Mouse (Mus musculus) spleen, adult 2 months (tissue): ENCODE results near the gene Traf7. TPM values are rescaled to one million over a fixed set of nuclear protein-coding genes. Genes with fewer than 3 reads are reported as not detected.

Experiments
- DNase-seq, 2 experiments: peaks; one replicate each; pipeline versions ENCODE4 v3.0.0 to v3.0.0-alpha.2; 2012 to 2021; ENCODE audit warnings: low spot score in 2 of 2, low read depth in 1 of 2
- H3K27ac ChIP-seq: fragments of 200-500 bp; 2 replicates; pipeline ENCODE4 v1.5.1; 2012; ENCODE audit warnings: low read length, inconsistent platforms; ENCODE audit not compliant: insufficient read depth
- H3K27me3 ChIP-seq: fragments of 200-500 bp; 2 replicates; pipeline ENCODE4 v1.6.1; 2012; ENCODE audit warnings: mild to moderate bottlenecking, moderate library complexity, low read length, inconsistent platforms; ENCODE audit not compliant: control insufficient read depth, insufficient read depth
- H3K36me3 ChIP-seq: fragments of 200-500 bp; 2 replicates; pipeline ENCODE4 v1.6.1; 2012; ENCODE audit warnings: mild to moderate bottlenecking, low read length, inconsistent platforms; ENCODE audit not compliant: control insufficient read depth, insufficient read depth
- H3K4me1 ChIP-seq: fragments of 200-500 bp; 2 replicates; pipeline ENCODE4 v1.6.1; 2011; ENCODE audit warnings: inconsistent platforms; ENCODE audit not compliant: control insufficient read depth, insufficient read depth, insufficient read length
- H3K4me3 ChIP-seq: fragments of 200-500 bp; 2 replicates; pipeline ENCODE4 v1.5.1; 2011; ENCODE audit warnings: mild to moderate bottlenecking, inconsistent platforms; ENCODE audit not compliant: insufficient read depth, insufficient read length; ENCODE audit errors: extremely low read depth
- CTCF ChIP-seq: fragments of 200-500 bp; IDR thresholded peaks from 2 replicates; pipeline ENCODE4 v1.5.1; 2011; ENCODE audit warnings: mild to moderate bottlenecking, inconsistent platforms; ENCODE audit not compliant: insufficient read depth, insufficient read length, insufficient replicate concordance; ENCODE audit errors: extremely low read depth
- POLR2A ChIP-seq: fragments of 200-500 bp; IDR thresholded peaks from 2 replicates; pipeline ENCODE4 v1.6.1; 2011; ENCODE audit warnings: low read depth, low read length, inconsistent platforms
- WGBS: fragments of 180-500 bp; shearing (Covaris S2); methylation state at CpG from one replicate; pipeline ENCODE4 v1.1.7; 2018; 5-methylcytosine and 5-hydroxymethylcytosine counted together
- polyA plus RNA-seq: library from polyadenylated mRNA; depleted of rRNA; stranded (reverse); fragments of >200 nt; gene quantifications from 2 replicates; pipeline ENCODE4 v1.2.3, GENCODE M21; 2012

The Traf7 gene
- polyA plus RNA-seq, 1 experiment = 182 TPM

DNA sequence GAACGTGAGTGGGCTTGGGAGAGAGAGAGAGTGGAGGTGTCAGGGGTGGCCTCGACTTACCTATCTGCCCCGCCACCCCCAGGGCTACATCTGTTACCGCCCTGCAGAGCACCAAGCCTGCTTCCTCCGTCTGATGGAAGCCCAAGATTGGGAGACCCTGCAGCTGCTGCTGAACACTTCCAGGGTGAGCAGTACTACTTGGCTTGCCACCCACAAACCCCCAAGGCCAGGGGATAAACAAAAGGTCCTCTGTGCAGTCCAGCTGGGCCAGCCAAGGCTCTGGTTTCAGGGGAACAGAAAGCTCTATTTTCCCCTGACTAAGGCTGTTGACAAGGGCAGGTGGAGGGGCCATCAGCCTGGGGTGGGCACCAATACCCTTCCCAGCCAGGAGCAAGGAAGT lies 53.2 kb downstream of the Traf7 start:
- TF ChIP-seq CTCF (no peak), POLR2A (no peak)
- Histone ChIP-seq H3K27ac (no peak overlapping the region), H3K27me3 (no peaks in the 10 kb centered on the region), H3K4me3 (no peak overlapping the region), H3K4me1 (peaks cover 15% of the 10 kb centered on the region), H3K36me3 (peaks cover 14% of the 10 kb centered on the region)
- DNase-seq = no peak
- 90% methylated on average over 5 of the region's 5 CpGs for WGBS

DNA sequence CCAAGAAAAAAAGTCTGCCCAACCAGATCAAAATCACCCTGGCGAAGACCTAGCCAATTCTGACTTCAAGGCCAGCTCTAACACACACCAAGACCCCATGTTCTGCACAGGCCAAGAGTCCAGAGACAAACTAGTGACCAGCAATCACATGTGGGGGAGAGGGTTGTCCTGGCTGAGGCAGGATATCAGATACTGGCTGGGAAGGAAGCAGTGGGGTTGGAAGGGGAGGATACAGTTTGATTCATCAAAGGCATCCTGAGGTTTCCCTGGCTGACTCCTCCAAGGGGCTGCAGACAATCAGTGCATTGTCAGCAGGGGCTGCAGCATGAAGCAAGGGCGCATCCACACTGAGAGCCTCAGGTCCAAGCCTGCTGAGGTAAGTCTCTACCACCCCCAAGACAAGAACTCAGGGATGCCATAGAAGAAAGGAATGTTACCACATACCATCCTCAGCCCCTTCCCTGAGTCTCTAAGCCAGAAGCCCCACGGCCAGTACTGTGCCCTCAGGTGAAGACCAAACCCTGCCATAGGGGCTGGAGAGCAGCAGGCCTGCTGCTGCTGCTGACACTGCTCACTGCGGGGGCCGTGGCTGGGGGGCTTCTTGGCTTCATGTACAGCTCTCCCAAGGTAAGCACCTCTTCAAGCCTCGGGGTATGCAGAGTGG lies 54.0 kb downstream of the Traf7 start, which contains the start of gene Bricd5:
Bricd5 (plus strand) TSS at position 273 of the 664 bp plus-strand sequence.
- Histone ChIP-seq H3K27ac (no peak within 1 kb of the TSS), H3K36me3 (peaks cover 14% of the 10 kb centered on the region), H3K4me3 (no peak within 1 kb of the TSS), H3K4me1 (peaks cover 15% of the 10 kb centered on the region), H3K27me3 (no peaks in the 10 kb centered on the region)
- no peak for TF ChIP-seq POLR2A
- TF ChIP-seq CTCF = no peak
- no peak for DNase-seq
- 94% methylated on average over 6 of the region's 6 CpGs for WGBS

DNA sequence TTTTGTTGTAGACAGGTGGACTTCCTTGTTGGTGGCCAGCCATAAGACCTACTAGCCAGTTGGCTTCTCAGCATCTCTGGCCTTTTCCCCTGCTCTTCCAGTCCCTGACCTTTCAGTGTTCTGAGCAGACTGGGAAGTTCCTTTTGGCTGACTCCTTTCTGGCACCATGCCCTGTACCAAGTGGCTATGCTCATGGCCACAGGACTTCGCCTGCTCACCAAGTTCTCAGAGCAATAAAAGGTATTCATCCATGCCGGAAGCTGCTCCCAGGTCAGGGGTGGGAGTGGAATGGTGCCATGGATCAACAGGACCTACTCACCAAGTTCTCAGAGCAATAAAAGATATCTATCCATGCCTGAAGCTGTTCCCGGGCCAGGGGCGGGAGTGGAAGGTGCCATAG lies 55.2 kb downstream of the Traf7 start:
- H3K4me1 ChIP-seq = peaks cover 12% of the 10 kb centered on the region
- no peak for TF ChIP-seq POLR2A
- no peak for TF ChIP-seq CTCF
- 87% methylated on average over 4 of the region's 4 CpGs for WGBS
- H3K27ac ChIP-seq = no peak overlapping the region
- DNase-seq = no peak
- H3K4me3 ChIP-seq = no peak overlapping the region
- H3K27me3 ChIP-seq = no peaks in the 10 kb centered on the region
- H3K36me3 ChIP-seq = peaks cover 14% of the 10 kb centered on the region

DNA sequence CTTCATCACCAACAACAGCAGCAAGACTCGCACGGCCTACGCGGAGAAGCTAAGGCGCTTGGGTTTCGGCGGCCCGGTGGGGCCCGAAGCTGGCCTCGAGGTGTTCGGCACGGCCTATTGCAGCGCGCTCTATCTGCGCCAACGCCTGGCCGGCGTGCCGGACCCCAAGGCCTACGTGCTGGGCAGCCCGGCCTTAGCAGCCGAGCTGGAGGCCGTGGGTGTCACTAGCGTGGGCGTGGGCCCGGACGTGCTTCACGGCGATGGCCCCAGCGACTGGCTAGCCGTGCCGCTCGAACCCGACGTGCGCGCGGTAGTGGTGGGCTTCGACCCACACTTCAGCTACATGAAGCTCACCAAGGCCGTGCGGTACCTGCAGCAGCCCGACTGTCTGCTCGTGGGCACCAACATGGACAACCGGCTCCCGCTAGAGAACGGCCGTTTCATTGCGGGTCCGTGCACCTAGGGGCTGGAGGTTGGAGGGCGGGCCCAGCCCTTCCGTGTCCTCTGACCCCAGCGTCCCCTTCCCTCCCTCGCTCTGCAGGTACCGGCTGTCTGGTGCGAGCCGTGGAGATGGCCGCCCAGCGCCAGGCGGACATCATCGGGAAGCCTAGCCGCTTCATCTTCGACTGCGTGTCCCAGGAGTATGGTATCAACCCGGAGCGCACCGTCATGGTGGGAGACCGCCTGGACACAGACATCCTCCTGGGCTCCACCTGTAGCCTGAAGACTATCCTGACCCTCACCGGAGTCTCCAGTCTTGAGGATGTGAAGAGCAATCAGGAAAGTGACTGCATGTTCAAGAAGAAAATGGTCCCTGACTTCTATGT lies 56.8 kb downstream of the Traf7 start:
- TF ChIP-seq CTCF = no peak
- no peak for TF ChIP-seq POLR2A
- no peaks in the 10 kb centered on the region for H3K27me3 ChIP-seq
- peak overlapping the region; percentile 90 for H3K4me3 ChIP-seq
- H3K36me3 ChIP-seq = peaks cover 9% of the 10 kb centered on the region
- 2% methylated on average over 68 of the region's 68 CpGs for WGBS
- peaks cover 12% of the 10 kb centered on the region for H3K4me1 ChIP-seq
- no peak for DNase-seq
- peak overlapping the region; percentile 66 for H3K27ac ChIP-seq

DNA sequence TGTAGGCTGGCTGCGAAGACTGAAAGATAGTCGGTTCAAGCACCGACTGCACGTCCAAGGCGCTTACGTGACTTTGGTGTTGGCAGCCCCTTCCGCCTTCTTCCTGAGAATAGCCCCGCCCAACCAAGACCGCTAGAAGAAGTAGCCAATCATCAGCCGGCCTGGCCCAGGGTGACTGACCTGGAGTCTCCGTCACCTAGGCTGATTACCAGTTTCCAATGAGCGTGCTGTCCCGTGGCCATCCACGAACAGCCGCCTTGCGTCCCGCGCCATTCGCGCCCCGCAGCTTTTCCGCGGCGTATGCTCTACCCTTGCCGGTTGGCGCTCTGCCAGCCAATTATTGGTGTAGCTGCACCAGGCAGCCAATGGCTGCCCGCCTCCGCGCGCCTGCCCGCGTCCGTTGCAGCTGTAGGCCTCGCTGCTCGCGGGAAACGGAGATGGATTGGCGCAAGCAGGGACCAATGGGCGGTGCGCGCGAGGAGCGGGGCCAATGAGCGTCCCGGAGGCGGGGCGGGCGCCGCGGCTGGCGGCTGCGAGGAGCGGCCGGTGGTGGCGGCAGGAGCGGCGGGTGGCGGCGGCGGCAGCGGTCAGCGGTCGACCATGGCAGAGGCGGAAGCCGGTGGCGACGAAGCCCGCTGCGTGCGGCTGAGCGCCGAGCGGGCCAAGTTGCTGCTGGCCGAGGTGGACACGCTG lies 57.7 kb downstream of the Traf7 start, which contains the start of the genes E4f1 and Pgp:
E4f1 (minus strand) TSS at position 404 of the 693 bp plus-strand sequence.
Pgp (plus strand) TSS at position 483 of the 693 bp plus-strand sequence.
- WGBS = under 1% methylated on average over 62 of the region's 75 CpGs
- peaks cover under 1% of the 10 kb centered on the region; the same call in 1 of the 2 replicates for H3K36me3 ChIP-seq

DNA sequence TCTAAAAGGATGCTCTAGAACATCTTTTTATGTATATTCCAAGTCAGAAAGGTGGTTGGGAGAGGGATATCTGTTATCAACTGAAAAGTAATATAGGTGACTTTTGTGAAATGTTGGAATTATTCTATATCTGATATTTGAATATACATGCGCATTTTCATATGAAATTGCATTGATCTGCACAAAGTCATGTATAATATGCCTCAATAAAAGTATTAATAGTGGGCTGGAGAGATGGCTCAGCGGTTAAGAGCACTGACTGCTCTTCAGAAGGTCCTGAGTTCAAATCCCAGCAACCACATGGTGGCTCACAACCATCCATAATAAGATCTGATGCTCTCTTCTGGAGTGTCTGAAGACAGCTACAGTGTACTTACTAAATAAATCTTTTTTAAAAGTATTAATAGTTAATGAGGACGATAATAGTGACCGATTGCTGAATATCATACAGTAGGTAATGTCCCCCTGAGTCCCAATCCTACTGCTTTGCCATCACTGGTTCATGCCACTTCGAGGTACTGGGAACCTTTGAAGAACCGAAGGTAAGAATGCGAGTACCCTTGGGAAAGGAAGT lies 58.3 kb downstream of the Traf7 start:
- DNase-seq = no peak
- H3K4me3 ChIP-seq = peak overlapping the region; percentile 93
- 19% methylated on average over 7 of the region's 7 CpGs for WGBS
- H3K36me3 ChIP-seq = no peaks in the 10 kb centered on the region
- peaks cover 12% of the 10 kb centered on the region for H3K4me1 ChIP-seq
- no peaks in the 10 kb centered on the region for H3K27me3 ChIP-seq
- peak overlapping the region; percentile 96 for H3K27ac ChIP-seq
- TF ChIP-seq POLR2A = no peak

More for the DNA sequence above, 57.7 kb downstream of the Traf7 start, which contains the start of the genes E4f1 and Pgp:
- Histone ChIP-seq H3K27me3 (no peaks in the 10 kb centered on the region), H3K27ac (peak within 1 kb of the TSS; percentile 96), H3K4me1 (peaks cover 12% of the 10 kb centered on the region), H3K4me3 (peak within 1 kb of the TSS; percentile 93)
- TF ChIP-seq CTCF (no peak), POLR2A (peak; percentile 63)
- peak; percentile 94 to 97 for DNase-seq
